Mouse (Mus musculus) layer of hippocampus, adult 9-10 months (tissue): ENCODE results near the gene Tmed6.
A peak's percentile ranks its signal among the peaks of the same experiment; 100 is the strongest.
"Not testable (repeated sequence)": the region's sequence is repeated elsewhere in the genome, so short reads cannot be mapped to it uniquely, and the experiment has no call there.

ENCODE experiments used
- DNase-seq: peaks from one replicate; pipeline ENCODE4 v3.0.0; 2022; ENCODE audit warnings: low spot score

Tmed6 gene

DNA sequence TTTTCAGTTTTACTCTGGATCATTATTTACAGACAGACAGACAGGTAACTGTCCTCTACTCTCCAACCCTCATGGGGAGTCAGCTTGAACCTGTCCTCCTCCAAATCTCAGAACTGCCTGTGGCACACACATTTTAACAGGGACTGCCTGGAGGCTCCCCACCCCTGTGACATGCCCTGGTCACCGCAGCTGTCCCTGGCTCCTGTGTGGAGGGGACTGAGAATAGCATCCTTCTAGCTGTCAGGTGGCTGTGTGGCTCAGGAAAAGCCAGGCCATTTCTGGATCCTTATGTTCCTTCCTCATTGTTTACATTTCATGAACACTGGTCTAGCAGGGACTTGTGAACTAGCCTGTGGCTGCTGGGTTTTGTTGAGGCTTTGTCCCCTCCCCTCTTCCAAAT lies 8.7 kb upstream of the Tmed6 start:
- no peak for DNase-seq

DNA sequence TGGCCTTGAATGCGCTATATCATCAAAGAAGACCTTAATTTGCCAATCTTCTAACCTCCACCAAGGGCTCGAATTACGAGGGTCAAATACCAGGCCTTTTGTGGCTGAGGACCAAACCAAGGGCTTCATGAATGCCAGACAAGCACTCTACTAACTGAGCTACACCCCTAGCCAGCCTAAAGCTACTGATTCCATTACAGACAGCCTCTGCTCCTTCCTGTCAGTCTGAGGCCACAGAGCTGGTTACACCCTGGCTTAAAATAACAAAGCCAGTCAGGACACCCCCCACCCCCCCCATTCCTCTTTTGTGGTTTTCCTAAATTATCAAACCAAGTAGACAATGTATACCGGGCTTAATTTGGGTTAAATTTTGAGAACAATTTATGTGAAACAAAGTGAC lies 8.3 kb upstream of the Tmed6 start:
- DNase-seq: no peak

DNA sequence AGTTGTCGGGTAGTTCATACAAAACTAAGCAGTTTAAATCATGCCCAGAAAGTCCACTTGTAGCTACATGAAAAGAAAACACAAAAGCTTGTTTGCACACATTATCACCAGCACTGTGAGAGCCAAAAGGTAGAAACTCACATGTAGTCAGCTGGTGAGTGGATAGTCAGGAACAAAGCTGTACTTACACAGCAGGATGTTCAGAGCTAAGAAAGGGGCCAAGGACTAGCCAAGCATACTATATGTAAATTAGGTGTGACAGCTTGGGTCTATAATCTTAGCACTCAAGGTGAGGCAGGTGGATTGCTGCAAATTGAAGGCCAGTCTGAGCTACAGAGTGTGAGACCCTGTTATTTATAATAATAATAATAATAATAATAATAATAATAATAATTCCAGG lies 2.8 kb downstream of the Tmed6 start:
- no peak for DNase-seq

DNA sequence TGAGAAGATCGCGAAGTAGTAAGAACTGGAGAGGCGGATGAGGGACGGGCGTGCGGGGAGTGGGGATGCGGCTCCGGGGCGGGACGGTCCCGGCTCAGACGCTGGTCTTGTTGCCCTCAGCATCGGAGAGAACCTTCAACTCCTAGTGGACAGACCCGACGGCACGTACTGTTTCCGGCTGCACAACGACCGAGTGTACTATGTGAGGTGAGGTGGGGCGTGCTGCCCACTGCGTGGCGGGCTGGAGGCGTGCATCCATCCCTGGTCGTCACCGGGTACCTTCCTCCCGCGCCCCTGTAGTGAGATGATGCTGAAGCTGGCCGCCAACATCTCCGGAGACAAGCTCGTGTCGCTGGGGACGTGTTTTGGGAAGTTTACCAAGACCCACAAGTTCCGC lies 8.5 kb downstream of the Tmed6 start:
- no peak for DNase-seq

DNA sequence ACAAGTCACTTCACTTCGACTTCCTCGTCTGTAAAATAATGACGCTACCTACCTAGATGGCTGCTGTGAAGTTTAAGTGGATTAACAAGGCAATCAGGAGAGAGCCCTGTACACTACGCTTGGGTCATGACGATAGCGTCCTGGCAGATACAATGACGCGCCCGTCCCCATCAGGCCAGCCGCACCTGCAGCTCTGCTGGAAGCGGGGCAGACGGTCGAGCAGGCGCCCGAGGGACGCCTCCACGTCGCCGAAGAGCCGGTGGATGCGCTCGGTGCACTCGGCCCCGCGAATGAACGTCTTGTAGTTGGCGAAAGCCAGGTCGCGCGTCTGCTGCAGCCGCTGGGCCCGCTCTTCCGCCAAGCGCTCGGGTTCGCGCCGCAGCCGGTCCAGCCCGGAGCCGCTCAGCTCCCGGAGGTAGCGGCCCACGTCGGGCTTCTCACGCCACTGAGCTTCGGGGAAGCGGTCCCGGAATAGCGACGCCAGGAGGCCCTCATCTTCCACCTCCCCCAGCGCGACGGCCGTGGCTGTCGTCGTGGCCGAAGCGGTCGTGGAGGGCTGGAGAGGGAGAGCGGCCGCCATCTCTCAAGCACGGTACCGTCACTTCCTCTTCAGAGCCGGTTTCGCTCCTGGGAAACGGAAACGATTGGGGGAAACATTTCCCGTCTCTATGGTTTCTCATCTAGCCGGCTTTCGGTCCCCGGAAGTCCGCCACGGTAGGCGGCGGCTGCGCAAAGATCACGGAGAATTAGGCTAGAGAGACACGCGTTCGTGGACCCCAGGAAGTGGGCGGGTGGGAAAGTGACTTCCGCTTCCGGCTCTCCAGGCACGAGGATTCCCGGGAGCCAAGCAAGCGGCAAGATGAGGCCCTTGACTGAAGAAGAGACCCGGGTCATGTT lies 9.1 kb downstream of the Tmed6 start, which contains the start of the genes Cog8 and Nip7:
TSS of gene Cog8 (minus strand) at position 614 of the 897 bp plus-strand sequence.
TSS of gene Nip7 (plus strand) at position 802 of the 897 bp plus-strand sequence.
- DNase-seq: peak; percentile 94

DNA sequence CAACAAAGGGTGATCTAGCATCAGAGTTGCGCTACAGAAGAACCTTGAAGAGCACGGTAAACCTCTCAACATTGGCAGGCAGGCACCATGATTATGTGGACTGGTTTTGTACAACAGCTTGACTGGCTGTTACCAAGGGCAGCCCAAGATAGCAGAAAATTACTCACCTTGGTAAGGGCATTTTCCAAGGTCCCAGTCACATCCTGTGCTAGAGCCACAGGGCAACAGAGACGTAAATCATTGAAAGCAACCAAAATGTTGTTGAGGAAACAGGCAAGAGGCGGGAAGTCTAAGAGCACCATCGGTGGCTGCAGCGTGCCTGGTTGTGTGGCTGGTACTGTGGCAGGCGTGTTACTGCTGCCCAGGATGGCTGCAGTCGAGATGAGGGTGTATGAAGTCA lies 13.4 kb downstream of the Tmed6 start:
- no peak for DNase-seq

DNA sequence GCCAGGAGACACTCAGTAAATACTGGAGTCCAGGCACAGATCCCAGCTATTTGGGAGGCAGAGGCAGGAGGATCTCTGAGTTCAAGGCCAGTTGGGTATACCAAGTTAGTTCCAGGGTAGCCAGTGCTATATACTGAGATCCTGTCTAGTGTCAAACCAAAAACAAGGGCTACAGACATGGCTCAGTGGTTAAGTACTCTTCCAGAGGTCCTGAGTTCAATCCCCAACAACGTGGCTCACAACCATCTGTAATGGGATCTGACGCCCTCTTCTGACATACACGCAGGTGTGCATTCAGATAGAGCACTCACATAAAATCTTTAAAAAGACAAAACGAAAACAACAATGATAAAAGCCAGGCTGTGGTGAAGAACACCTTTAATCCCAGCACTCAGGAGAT lies 16.0 kb downstream of the Tmed6 start:
- no peak for DNase-seq

DNA sequence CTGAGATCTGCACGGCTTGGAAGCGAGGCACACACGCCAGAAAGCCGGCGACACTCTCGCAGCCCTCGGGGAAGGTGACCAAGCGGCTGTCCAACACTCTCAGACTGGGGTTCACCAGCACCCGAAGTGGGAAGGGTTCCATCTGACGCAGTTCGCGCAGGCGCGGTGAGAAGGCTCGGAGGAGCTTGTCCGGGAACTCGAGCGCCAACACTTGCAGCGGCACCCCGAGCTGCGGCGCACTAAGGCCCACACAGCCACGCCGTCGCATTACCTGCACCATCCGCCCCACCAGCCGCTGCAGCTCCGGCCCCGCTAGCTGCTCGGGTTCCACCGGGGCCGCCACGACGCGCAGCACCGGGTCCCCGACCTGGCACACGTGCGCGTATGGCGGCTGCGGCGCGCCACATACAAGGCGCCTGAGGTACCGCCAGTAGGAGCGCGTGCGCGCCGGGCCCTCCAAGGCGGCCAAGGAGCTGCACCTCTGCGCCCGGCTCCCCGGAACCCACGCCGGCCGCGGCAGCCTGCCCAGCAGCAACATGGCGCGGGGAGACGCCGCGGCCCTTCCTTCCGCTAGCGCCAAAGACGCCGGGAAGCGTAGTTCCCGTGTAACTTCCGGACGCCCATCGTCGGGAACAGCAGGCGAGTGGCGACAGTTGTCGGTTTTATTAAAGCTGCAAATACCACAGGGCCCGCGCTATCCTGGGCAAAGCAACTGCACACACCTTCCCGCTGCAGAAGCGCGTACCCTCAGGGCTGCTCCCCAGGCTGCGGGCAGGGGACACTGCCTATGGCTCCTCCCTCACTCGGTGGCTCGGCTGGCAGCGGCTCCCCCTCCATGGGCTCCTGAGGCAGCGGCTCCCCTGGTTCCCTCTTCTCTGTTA lies 17.1 kb downstream of the Tmed6 start, which contains the start of gene Pdf:
TSS of gene Pdf (minus strand) at position 554 of the 881 bp plus-strand sequence.
- peak; percentile 55 for DNase-seq

DNA sequence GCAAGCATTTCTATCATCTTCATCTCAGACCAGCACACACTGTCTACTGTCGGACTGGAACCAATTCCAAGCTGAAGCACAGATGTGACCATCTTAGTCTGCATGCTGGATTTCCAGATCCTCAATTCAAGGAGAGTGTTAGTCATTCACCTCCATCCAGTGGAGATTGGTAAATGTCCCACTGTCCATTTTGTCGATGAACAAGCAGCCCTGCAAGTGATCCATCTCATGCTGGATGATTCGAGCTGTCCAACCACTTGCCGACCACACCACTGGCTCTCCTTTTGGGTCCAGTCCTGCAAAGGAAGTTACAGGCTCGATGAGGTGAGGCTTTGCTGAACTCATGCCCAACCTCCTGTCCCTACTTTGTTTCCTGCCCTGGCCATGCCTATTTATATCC lies 18.5 kb downstream of the Tmed6 start:
- no peak for DNase-seq

DNA sequence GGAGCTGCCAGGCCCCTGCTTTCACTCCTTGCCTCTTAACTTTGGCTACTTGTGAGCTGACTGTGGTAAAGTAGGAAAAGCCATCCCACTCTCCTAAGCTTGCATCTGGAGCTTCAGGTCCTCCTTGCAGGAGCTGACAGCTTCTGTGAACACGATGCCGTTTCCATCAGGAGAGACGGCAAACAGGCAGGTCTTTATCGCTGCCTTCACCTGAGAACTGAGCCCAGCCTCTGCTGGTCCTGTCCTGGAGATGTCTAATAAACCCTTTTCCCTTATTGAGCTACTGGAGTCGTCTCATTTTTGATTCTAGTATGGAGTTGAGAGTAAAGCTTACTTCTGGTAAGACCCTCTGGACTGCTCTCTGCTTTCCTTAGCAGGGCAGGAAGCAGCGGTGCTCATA lies 20.0 kb downstream of the Tmed6 start:
- no peak for DNase-seq

DNA sequence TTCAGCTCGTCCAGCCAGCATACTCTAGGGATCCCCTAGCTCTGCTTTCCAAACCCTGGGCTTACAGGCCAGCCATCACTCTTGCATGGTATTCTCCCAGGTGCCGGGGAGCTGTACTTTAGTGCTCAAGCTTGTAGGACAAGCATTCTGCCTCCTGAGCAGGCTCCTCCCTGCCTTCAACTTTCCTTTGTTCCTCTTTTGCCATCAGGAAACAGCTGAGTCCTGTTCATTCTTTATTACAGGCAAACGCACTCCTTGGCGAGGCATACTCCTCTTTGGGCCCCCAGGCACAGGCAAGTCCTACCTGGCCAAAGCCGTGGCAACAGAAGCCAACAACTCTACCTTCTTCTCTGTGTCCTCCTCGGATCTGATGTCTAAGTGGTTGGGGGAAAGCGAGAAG lies 24.8 kb downstream of the Tmed6 start:
- DNase-seq: no peak

DNA sequence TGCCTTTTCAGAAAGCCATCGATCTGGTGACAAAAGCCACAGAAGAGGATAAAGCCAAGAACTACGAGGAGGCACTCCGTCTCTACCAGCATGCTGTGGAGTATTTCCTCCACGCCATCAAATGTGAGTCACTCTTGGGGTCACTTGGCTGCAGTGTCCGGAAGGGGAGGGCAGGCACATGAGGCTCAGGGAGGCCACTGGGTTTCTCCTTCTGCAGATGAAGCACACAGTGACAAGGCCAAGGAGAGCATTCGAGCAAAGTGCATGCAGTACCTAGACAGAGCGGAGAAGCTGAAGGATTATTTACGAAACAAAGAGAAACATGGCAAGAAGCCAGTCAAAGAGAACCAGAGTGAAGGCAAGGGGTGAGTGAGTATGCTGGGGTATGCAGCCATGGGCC lies 28.8 kb downstream of the Tmed6 start:
- no peak for DNase-seq

DNA sequence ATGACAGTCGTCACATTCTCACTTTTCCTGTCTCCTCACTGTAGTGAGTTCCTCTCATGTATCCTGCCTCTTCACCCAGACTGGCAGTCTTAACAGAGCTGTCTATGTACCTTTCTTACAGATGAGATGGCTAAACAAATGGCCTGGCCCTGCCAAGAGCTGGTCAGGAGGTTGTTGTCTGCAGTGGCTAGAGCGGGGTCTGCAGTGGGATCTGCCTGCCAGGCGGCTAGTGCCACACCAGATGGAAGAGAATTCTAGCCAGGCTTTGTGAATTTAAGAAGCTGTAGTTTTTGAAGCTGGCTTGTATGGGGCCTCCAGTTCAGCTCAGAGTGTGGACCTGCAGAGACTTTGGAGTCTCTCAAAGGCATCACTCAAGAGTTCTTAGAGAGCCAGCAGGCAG lies 29.8 kb downstream of the Tmed6 start:
- no peak for DNase-seq

DNA sequence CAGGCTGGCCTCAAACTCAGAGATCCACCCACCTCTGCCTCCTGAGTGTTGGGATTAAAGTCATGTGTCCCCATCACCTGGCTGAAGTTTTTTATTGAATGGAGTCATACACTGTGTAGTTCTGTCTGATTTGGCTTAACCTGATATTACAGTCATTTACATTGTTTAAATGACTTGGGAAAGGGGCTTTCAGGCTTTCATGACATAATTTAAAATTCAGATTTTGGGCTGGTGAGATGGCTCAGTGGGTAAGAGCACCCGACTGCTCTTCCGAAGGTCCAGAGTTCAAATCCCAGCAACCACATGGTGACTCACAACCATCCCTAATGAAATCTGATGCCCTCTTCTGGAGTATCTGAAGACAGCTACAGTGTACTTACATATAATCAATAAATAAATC lies 31.8 kb downstream of the Tmed6 start:
- DNase-seq: not testable (repeated sequence)

DNA sequence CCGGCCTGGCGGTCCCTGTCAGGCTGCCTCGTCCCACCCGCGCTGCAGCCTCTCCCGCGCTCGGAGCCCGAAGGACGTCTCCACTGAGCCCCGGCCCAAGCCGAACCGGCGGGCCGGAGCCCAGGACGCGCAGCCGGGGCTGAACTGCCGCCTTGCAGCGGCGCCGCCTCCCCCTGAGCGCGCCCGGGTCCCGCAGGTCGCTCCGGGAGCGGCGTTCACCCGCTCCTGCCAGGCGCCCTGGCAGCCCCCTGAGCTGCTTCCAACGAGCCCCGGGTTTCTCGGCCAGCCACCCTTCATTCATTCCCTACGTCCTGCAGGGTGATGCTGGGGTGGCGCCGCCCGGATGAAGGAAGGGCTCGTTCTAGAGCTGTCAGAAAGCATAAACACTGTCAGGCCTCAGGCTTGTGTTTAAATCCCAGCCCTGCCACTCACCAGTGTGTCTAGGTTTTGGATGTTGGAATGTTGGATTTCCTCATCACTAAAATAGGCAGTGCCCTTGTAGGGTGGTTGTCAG lies 33.8 kb downstream of the Tmed6 start:
- DNase-seq: no peak

DNA sequence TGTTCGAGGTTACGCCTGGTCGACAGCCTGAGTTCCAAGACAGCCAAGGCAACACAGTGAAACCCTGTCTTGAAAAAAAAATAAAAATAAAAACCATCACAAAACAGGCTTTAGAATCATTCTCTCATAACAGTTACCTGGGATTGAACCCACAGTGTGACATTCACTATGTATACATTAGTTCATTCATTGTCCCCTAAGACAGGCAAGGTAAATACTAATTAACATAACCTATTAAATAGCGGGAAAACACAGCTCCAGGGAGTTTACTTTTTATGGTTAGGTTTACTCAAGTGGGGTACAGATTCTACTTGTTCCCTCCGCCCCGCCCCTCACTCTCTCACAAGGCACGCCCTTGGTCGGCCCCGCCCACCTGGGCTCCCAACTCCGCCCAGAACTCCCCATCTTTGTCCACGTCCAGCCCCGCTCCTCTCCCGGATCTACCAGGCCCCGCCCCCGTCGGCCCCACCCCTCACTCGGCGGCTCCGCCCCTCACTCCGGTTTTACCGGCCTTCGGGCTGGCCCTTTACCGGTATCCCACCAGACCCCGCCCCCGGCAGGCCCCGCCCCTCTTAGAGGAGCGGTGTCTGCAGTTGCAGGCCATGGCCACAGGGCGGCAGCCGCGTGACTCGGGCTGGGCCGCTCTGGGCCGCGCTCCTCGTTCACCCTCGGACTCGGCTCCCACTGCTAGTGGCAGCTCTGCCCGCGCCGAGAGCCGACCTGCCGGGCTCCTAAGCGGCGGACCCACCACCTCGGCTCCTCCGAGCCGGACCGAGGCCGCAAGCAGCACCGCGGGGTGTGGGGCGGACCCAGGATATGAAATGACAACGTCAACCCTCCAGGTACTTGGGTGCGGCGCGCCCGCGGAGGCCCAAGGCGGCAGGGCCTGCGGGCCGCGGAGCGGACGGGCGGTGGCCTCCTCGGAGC lies 34.5 kb downstream of the Tmed6 start, which contains the start of gene Vps4a:
TSS of gene Vps4a (plus strand) at position 573 of the 927 bp plus-strand sequence.
- DNase-seq: peak; percentile 96

DNA sequence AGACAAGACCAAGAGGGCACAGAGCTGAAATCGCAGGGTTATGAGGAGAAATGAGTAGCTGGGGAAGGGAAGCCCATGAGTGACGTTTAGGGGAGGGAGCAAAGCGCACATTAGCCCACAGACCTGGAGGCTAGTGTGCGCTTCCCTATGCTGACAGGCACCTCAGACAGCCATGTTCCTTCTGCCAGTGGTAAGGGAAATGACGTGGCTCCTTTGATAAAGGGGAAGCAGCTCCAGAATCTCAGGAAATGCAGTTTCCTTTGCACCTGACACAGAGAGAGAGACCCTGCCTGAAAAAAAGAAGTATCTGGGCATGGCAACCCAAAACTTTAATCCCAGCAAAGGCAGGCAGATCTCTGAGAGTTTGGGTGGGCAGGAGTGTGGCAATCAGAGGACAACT lies 35.4 kb downstream of the Tmed6 start:
- no peak for DNase-seq

DNA sequence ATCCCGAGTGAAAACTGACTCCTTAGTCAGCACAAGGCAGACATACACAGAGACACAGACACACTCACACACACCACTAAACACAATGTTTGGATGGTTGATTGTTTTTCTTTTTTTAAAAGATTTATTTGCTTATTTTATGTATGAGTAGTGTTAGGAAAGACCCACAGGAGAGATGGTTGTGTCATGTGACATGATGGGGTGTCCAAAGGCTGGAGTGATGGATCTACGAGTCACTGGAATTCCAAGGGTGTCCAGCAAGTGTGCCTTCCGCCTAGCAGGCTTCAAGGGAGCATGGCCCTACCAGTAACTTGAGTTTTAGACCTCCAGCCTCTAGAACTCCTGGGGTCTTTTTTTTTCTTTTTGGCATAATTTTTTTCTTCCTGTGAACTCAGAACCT lies 36.1 kb downstream of the Tmed6 start:
- DNase-seq: no peak

DNA sequence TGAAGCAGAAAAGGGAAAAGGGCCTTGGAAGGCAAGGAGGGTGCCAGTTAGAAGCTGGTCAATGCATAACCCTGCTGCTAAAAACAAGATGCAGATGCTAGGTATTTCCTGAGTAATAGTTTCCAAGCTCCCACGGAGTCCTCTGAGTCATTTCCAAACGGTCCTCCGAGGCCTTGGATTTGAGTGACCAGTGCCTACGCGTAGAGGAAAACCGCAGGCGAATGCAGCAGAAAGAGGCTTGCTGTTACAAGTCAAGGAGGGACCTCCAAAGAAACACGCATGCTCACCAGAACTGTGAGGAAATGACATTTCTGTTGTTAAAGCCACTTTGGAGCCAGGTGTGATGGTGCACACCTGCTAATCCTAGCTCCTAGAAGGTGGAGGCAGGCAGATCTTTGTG lies 42.0 kb downstream of the Tmed6 start:
- no peak for DNase-seq

DNA sequence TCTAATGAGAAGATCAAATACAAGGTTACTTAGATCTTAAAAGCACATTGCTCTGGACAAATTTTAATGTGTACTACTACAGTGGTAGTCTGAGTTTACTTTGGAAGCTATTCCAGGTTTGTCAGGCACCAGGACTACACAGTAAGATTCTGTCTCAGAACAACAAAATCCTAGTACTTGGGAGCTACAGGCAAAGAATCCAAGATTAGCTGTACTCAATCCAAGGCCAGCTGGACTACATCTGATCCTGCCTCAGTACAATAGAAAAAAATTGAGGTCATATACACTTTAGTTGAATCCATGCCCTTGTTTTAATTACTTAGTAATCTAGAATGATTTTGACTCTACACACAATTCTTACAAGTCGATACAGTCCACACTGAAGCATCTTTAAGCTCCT lies 50.5 kb downstream of the Tmed6 start:
- no peak for DNase-seq

DNA sequence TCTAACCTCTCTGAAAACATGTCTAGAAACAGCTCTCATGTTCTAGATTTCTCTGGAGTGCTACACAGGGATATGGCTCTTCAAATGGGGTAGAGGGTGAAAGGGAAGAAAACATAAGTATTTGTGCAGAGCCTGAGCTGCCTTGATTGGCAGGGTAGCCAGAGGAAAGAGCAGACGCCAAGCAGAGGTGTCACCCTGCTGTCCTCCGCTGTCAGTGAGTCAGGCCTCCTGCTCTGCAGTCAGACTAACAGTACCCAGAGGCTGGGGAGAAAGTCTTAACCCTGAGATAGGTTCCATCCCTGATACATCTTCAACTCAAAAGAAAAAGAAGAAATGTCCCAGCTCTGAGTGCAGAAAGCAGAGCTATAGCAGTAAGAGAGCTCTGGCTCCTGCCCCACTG lies 52.8 kb downstream of the Tmed6 start:
- no peak for DNase-seq
